Mouse (Mus musculus): ENCODE results near the gene Gapvd1.

GRCm38 (mm10) chr2:34762872-34763271 lies 7.8 kb upstream of the Gapvd1 start:
- TF ChIP-seq CHD2 (IDR thresholded peaks at IDR 0.05; ENCODE audit: low read depth, low read length), result no peak
- no peak for TF ChIP-seq HCFC1 (IDR thresholded peaks at IDR 0.05; ENCODE audit: borderline replicate concordance, insufficient read depth, low read length)
- no peak for TF ChIP-seq ZNF384 (IDR thresholded peaks at IDR 0.05; ENCODE audit: low read depth, low read length)
- no peak for TF ChIP-seq ZC3H11A (IDR thresholded peaks at IDR 0.05; ENCODE audit: borderline replicate concordance, low read depth, low read length)
- TF ChIP-seq MAFK (IDR thresholded peaks at IDR 0.05; ENCODE audit: insufficient read depth, low read depth, low read length), result no peak

Data from ES-E14 (cell line).